Mouse (Mus musculus) liver, adult 2 months (tissue): ENCODE measurements around the gene Gm20219.

Experiments used
- CTCF ChIP-seq: fragments of 200-500 bp; IDR thresholded peaks from 2 replicates; pipeline ENCODE4 v1.5.1; 2011; ENCODE audit warnings: low read depth, low read length, control low read depth
- POLR2A ChIP-seq: fragments of 200-500 bp; IDR thresholded peaks from 2 replicates; pipeline ENCODE4 v1.6.1; 2011; ENCODE audit warnings: low read length, control low read depth; ENCODE audit not compliant: insufficient read depth; ENCODE audit errors: extremely low read depth

DNA sequence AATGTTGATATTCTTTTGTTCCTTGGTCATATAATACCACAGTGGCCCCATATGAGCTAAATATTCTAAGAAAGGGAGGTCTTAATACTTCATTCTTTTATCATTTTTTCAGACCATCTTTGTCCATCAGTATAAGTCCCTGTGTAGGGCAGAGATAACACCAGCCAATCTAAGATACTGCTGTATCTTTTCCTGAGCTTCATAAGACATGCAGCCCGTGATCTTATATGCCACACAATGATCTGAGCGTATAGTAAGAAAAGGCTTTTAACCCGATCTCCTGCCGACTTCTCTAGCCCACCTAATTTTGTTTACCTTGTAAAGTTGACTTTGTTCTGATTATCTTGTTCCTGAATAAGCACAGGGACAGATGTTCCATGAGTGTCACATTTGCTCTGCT lies 29.2 kb downstream of the Gm20219 start:
- TF ChIP-seq CTCF (no peak), POLR2A (no peak)
